Mouse (Mus musculus) CH12F3 (cell line): Measurements from ENCODE around the gene Vmn2r1.

Source experiments
- in situ Hi-C: fragments of 300-500 bp; cut with MboI; formaldehyde crosslinking; loops from 2 replicates; pipeline ENCODE4 v1.14.3; 2020; ENCODE audit warnings: low sequenced_read_pairs

Vmn2r1 gene

DNA sequence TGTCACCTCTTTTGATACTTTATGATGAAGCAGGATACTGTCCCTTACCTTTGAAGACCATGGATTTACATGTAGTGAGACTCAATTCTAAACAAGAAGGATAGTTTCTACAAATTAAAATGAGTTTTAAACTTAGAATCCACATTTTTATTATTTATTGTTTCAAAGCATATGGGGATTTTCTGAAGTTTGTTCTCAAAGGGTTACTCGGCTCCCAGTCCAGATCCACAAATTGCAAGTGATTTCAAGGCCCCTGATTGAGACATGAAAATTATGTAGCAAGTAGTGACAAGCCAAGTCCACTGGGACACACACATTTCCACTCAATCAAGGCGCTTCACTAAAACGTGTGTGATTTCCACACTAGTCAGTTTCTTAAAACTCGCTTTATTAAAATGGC, at the start of gene Vmn2r1:
TSS of gene Vmn2r1 (plus strand) at position 301 of the 400 bp plus-strand sequence.
- in situ Hi-C loops: no loop called here

DNA sequence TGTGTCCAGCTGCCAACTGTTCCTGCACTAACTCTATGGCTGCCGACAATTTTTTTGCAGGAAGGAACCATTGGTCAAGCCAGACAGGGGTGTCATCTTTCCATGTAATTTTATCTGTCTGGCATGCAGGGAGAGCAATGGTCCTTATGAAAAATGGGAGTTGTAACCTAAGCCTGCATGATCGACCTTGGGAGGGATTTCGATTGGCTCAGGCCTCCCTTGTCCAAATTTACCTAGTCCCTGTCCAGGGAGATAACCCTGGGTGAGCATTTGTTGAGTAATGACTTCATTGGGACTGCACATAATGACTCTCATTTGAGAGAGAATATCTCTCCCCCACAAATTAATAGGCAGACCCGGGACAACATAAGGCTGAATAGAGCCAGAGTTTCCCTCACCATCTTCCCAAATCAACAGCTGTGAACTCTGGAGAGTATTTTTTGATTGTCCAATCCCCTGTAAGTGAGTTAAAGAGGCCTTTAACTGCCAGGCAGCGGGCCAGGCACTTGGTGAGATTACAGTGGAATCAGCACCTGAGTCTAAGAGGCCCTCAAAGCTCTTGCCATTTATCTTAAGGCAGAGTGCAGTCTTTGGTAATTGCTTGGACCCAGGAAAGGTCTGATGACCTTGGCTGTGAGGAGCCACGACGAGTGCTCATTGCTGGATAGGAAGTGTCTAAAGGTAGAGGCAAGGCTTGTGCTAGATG, 43.1 kb upstream of the Vmn2r1 start:
- in situ Hi-C loops: loop anchor here (25.0 kb wide), 2 partner anchors 199 to 799 kb away; partner anchors contain the start of gene Vmn2r7

DNA sequence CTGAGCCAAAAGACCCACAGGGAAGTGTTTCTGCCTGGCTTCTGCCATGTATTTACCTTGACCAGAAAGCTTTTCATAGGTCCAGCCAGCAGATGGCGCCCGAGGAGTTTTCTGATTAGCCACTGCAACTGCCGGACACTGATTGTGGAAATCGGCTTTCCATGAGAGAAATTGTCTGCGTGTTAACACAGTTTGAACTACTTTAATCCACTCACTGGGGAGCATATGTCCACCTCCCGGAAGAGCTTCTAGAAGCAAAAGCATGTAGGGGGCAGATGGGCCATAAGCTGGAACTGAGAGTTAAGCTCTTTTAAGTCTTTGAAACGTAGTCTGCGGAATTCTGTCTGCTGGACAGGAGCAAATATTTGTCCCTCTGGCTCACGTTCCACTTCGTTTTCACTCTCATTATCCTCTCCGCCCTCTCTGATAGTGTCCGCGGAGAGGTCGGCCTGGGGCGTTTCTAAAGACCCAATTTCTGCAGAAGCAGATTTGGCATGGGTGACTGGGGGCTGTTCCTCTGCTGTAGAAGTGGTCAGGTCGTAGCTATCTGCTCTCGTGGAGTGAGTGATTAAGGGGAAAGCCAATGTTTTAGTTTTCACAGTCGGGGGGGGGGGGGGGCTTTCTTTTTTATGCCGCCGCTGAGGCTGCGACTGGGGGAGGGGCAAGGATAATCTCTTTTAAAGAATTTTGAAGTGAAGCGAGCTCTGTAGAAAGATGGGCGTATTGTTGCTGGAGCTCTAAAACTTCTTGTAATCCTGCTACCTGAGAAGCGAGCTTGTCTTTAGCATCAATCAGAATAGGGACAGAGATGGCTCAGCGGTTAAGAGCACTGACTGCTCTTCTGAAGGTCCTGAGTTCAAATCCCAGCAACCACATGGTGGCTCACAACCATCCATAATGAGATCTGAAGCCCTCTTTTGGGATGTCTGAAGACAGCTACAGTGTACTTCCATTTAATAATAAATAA, 41.2 kb upstream of the Vmn2r1 start:
- in situ Hi-C loops: loop anchor here (25.0 kb wide), 2 partner anchors 197 to 797 kb away; partner anchors contain the start of gene Vmn2r7

DNA sequence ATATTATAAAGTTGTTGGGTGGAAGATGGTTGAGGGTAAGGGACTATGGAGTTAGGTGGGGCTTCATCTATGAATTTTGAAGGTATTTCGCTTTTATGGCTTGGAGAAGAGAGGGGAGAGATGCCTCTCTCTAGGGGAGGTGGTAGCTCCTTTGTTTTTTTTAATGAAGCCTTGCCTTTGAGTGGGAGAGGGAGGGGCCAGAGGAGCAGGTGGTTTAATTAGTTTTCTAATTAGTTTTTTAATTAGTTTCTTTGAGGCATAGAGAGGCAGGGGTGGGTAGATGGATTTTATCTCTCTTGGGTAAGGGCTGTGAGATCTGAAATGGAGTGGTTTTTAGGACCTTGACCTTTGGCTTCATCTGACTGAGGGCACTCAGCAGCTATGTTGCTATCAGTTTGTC, 31.4 kb downstream of the Vmn2r1 start:
- in situ Hi-C loops: no loop called here

DNA sequence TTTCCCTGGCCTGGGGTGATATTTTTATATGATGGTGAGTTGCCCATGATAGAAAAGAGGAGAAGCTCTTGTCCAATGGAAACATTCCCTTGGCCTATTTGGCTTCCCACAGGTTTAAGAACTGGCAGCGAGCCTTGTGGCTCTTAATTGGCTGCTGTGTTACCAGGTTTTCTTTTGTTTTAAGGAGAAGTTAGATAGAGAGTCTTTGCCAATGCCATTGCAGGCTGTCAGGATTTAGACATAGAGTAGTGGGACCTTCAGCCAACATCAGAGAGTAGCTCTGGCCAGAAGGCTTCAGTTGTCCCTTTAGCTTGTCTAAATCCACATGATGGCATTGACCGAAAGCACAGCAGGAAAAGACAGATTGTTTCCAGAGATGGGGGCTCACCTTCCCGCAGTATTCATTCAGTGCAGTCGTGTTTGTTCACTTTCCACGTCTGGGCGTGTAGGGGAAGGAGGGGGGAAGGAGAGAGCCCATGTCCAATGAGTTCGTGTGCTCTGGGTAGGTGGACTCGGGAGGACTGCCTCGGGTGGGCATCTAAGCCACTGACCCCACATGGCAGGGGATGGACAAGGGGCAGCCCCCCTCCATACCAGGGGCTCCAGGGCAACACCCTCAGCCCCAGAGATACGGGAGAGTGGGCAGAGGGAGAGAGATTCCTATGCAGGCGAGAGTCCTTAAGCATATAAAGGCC, 32.2 kb downstream of the Vmn2r1 start:
- in situ Hi-C loops: no loop called here

DNA sequence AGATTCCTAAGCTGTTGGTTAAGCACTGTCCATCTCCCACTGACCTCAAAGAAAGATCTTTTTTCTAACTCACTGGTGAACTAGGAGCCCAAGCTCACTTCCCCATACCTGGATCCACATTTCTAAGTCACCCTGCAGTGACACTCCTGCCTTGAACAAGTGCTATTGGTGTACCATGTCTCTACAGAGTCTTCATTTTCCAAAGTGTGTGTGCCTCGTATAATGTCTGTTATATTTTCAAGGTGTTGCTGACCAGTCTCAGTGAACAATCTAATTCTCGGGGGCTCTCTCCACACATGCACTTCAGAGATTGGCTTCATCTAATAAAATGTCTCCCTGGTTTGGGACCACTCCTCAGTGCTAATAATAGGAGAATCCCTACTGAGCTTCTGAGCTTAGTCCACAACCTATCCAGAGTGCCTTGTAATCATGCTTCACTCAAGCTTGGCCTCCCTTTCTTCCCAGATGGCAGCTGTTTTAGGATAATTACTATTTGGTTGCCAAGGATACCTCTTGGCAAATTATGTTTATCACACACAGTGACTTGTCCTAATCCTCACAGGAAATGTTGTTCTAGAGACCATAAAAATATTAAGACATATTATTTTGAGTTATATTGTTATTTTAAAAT, 60.6 kb downstream of the Vmn2r1 start, which contains the start of gene Vmn2r2:
TSS of gene Vmn2r2 (minus strand) at position 51 of the 631 bp plus-strand sequence.
- in situ Hi-C loops: no loop called here
